Mouse (Mus musculus): Measurements from ENCODE around the gene Fry.

GRCm38 (mm10) chr5:150206749-150207148 is 88.3 kb downstream of the Fry start:
- TF ChIP-seq TAL1 (IDR thresholded peaks at IDR 0.05; ENCODE audit: low read length) (no peak), GABPA (IDR thresholded peaks at IDR 0.05; ENCODE audit: low read depth, low read length) (no peak), CTCF (IDR thresholded peaks at IDR 0.05 in 2 of 3, conservative IDR thresholded peaks at IDR 0.05 in 1 of 3; ENCODE audit: control insufficient read depth in 1 of 3, insufficient read depth in 1 of 3, low read depth in 2 of 3, low read length in 3 of 3, poor library complexity in 1 of 3, severe bottlenecking in 1 of 3) (peak; percentile 21 to 33 (median 22); a peak in 3 of 6 replicates), UBTF (IDR thresholded peaks at IDR 0.05; ENCODE audit: borderline replicate concordance, insufficient read depth, low read depth, low read length) (no peak), POLR2A (IDR thresholded peaks at IDR 0.05; ENCODE audit: control insufficient read depth in 1 of 2, insufficient read depth in 1 of 2, low read depth in 1 of 2, low read length in 2 of 2, poor library complexity in 1 of 2) (no peak), ZC3H11A (IDR thresholded peaks at IDR 0.05; ENCODE audit: low read depth, low read length) (no peak), KAT2A (conservative IDR thresholded peaks at IDR 0.05; ENCODE audit: low read depth, low read length) (no peak)
